Mouse (Mus musculus): Measurements from ENCODE around the gene Cby3. TPM values are rescaled to one million over a fixed set of nuclear protein-coding genes. Genes with fewer than 3 reads are reported as not detected.

Cby3 gene
- not detected in 2 replicates for total RNA-seq (2023)

GRCm38 (mm10) chr11:50354162-50354561 is at the start of gene Cby3:
TSS of gene Cby3 (plus strand) at chr11:50354462.

DNA sequence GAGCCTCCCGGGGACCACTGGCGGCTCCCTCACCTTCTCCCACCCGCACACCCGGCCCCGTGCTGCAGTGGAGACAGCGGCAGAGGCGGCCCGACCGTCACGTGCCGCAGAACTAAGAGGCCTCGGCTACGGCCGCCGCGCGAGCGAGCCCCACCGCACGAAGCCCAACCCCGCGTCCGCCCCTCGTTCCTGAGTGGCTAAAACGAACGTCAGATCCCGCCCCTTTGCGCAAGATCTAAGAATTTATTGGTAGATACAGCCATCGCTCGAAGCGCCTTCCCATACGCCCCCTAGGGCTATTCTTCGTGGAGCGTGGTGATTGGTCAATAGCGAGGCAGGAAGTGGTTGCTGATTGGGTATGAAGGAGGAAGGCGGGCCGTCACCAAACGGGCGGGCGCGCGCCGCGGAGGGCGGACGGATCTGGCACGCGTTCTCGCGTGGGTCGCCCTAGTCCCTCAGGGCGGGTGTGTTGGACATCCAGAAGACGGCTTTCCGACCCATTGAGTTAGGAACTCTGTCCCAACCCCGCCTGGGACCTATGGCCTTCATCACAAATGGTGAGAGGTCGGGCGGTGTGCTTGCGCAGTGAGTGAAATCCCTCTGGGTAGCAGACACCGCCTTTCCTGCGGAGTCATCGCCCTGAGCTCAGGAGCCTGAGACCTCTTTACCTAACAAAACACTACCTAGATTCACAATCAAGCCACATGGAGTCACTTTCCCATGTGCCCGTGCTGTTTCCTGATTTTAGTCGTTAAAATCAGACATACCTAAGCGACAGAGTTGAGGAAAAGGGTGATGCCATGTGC is 28.6 kb upstream of the Cby3 start, which contains the start of gene Canx:
TSS of gene Canx (minus strand) at position 178 of the 806 bp plus-strand sequence.

DNA sequence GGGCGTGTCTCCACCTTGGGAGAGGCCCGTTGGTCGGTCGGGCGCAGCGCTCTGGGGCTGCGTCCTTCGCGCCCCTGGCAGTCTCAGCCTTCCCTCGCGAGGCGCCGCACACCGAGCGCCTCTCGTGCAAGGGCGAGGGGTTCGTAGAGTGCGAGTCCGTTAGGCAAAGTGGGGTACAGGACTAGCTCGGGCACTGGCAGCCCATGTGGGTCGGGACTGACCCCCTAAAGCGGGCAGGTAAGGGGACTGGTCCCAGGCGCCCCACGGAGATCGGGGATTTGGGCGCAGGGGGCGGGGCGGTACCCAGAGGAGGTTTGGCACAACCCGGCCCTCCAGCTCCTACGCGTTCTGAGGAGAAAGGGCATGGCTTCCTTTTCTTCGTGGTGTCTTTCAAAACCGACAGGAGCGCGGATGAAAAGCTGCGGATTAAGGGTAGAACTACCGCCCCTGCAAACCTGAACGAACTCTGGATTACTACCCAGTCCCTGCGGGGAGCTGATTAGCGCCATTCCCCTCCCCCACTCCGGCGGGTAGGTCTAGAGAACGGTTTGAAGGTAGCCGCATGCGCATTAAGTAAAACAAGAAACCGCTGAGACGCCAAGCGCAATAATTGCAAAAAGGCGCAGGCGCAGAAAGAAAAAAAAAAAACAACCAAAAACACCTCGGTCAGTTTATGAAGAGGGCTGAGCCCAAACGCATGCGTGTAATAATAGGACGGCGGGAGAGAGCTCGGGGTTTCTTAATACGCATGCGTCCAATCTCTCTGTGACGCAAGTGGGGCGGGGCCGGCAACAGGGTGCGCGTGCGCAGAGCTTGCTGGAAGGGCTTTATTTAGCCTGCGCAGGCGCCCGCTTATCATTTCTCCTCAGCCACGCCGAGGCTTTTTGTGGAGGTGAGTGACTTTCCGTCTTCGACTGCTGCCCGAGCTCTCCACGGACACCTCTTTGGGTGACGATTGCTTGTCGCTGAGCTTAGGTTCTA is 22.9 kb downstream of the Cby3 start, which contains the start of gene Hnrnph1:
TSS of gene Hnrnph1 (plus strand) at position 80 of the 981 bp plus-strand sequence.

Other genes with a start within 250 kb of the Cby3 start
- 53.7 and 70.4 TPM in 2 replicates for gene Tbc1d9b, start 223.1 kb upstream of the Cby3 start, total RNA-seq (2023)
- 1.6 and 3.4 TPM in 2 replicates for gene Mrnip, start 180.0 kb upstream of the Cby3 start, total RNA-seq (2023)
- gene Sqstm1, start 143.6 kb upstream of the Cby3 start, total RNA-seq (2023), result 534 and 554 TPM in 2 replicates
- 15.5 and 18.6 TPM in 2 replicates for gene Mgat4b, start 143.6 kb upstream of the Cby3 start, total RNA-seq (2023)
- gene Ltc4s, start 115.8 kb upstream of the Cby3 start, total RNA-seq (2023), result not detected in 2 replicates
- 47.0 TPM in 2 replicates for gene Maml1, start 62.2 kb upstream of the Cby3 start, total RNA-seq (2023)
- 129 and 163 TPM in 2 replicates for gene Canx, start 28.8 kb upstream of the Cby3 start, total RNA-seq (2023)
- gene Hnrnph1, start 22.5 kb downstream of the Cby3 start, total RNA-seq (2023), result 524 and 723 TPM in 2 replicates
- 23.4 and 31.6 TPM in 2 replicates for gene Rufy1, start 76.7 kb downstream of the Cby3 start, total RNA-seq (2023)
- 0.98 and 1.7 TPM in 2 replicates for gene Adamts2, start 247.6 kb downstream of the Cby3 start, total RNA-seq (2023)

All from neutrophil, adult 65 days (primary cell).